Mouse (Mus musculus) lung, embryonic 14.5 days (tissue): Measurements from ENCODE around the gene Ccdc15. TPM values are rescaled to one million over a fixed set of nuclear protein-coding genes. Genes with fewer than 3 reads are reported as not detected.

Source experiments
- ATAC-seq: fragments of 200-750 bp; cut with Nextera tagmentation; 2 replicates; pipeline ENCODE4 v1.8.0; 2017; ENCODE audit warnings: mild to moderate bottlenecking, moderate TSS enrichment, moderate library complexity; ENCODE audit not compliant: insufficient read depth
- DNase-seq: peaks from one replicate; pipeline ENCODE4 v3.0.0-alpha.2; 2015
- H3K27ac ChIP-seq: fragments of 300-500 bp; sonication (generic); 2 replicates; pipeline ENCODE4 v1.5.1; 2014; ENCODE audit warnings: low read depth, mild to moderate bottlenecking, moderate library complexity
- H3K27me3 ChIP-seq: fragments of 300-500 bp; sonication (generic); 2 replicates; pipeline ENCODE4 v1.6.1; 2014; ENCODE audit warnings: low read length, control low read depth; ENCODE audit not compliant: insufficient read depth
- H3K36me3 ChIP-seq: fragments of 300-500 bp; sonication (generic); 2 replicates; pipeline ENCODE4 v1.6.1; 2014; ENCODE audit warnings: control low read depth; ENCODE audit not compliant: insufficient read depth
- H3K4me1 ChIP-seq: fragments of 300-500 bp; sonication (generic); 2 replicates; pipeline ENCODE4 v1.6.1; 2014; ENCODE audit warnings: antibody characterized with exemption, control low read depth; ENCODE audit not compliant: insufficient read depth
- H3K4me2 ChIP-seq: fragments of 300-500 bp; sonication (generic); 2 replicates; pipeline ENCODE4 v1.6.1; 2014; ENCODE audit warnings: mild to moderate bottlenecking
- H3K4me3 ChIP-seq: fragments of 300-500 bp; sonication (generic); 2 replicates; pipeline ENCODE4 v1.5.1; 2014; ENCODE audit warnings: low read depth, low read length
- H3K9ac ChIP-seq: fragments of 300-500 bp; sonication (generic); 2 replicates; pipeline ENCODE4 v1.6.1; 2014
- H3K9me3 ChIP-seq: fragments of 300-500 bp; sonication (generic); 2 replicates; pipeline ENCODE4 v1.6.1; 2016; ENCODE audit warnings: low read depth, low read length, control low read depth
- CTCF ChIP-seq: IDR thresholded peaks from 2 replicates; pipeline ENCODE4 v1.5.1; 2016; ENCODE audit warnings: antibody characterized with exemption, low read depth
- WGBS: fragments of 180-500 bp; shearing (Covaris S2); extraction: QIAGEN DNeasy Blood & Tissue Kit; methylation state at CpG from one replicate; pipeline ENCODE4 v1.1.7; 2014; 5-methylcytosine and 5-hydroxymethylcytosine counted together
- polyA plus RNA-seq: library from polyadenylated mRNA; unstranded; fragments of >200 nt; fragmentation: Nextera tagmentation; extraction: Ambion mirVana; gene quantifications from 2 replicates; pipeline ENCODE4 v1.2.1, GENCODE M21; 2014

Ccdc15 gene
- polyA plus RNA-seq, 1 experiment from 2014 or later: 7.9 TPM

DNA sequence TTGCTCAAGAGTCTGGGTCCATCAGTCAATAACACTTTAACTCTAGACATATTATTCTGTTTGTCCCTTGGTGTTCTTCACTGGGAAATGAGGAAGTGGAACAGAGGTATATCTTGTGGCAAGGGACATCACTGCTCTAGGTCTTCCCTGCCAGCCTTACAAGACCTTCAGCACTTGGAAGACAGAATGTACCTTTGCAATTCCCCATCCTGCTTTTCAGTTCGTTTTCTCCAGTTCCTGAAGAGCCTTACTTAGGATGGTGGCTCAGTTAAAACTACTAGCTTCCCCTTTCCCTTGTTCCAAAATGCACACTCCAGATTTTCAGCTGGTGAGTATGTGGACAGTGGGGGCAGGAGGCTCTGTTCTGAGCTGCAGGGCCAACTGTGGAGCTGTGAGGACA, 14.6 kb upstream of the Ccdc15 start:
- ATAC-seq: no peak
- Histone ChIP-seq H3K4me2 (no peak overlapping the region), H3K4me3 (no peak overlapping the region), H3K9me3 (no peaks in the 10 kb centered on the region), H3K27ac (no peak overlapping the region), H3K9ac (no peak overlapping the region), H3K4me1 (peaks cover 7% of the 10 kb centered on the region; the same call in 1 of the 2 replicates), H3K27me3 (no peaks in the 10 kb centered on the region), H3K36me3 (no peaks in the 10 kb centered on the region)
- no peak for DNase-seq
- WGBS: 45% methylated on average over 1 of the region's 1 CpGs
- no peak for TF ChIP-seq CTCF

DNA sequence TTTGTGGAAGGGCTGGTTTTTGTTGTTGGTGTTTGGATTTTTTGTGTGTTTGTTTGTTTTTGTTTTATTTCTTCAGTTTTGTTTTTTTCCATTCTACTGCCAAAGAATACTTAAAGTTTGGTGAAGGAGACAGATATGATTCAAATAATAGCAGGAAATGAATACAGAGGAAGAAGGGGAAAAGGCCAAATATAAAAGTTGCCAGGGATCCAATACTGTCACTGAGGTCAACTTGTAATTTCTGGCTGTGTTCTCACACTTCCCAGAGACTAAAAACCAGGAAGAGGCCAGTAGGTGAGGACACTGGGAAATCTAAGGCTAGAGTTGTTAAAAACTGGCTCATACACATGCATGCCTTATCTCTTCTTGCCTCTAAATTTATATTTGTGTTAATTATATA, 13.9 kb upstream of the Ccdc15 start:
- no peak for TF ChIP-seq CTCF
- ATAC-seq (no peak), DNase-seq (no peak)
- no peak overlapping the region for H3K27ac ChIP-seq
- H3K4me2 ChIP-seq: no peak overlapping the region
- H3K4me1 ChIP-seq: peaks cover 7% of the 10 kb centered on the region; the same call in 1 of the 2 replicates
- H3K27me3 ChIP-seq: no peaks in the 10 kb centered on the region
- no peak overlapping the region for H3K4me3 ChIP-seq
- H3K36me3 ChIP-seq: no peaks in the 10 kb centered on the region
- H3K9ac ChIP-seq: no peak overlapping the region
- H3K9me3 ChIP-seq: no peaks in the 10 kb centered on the region

DNA sequence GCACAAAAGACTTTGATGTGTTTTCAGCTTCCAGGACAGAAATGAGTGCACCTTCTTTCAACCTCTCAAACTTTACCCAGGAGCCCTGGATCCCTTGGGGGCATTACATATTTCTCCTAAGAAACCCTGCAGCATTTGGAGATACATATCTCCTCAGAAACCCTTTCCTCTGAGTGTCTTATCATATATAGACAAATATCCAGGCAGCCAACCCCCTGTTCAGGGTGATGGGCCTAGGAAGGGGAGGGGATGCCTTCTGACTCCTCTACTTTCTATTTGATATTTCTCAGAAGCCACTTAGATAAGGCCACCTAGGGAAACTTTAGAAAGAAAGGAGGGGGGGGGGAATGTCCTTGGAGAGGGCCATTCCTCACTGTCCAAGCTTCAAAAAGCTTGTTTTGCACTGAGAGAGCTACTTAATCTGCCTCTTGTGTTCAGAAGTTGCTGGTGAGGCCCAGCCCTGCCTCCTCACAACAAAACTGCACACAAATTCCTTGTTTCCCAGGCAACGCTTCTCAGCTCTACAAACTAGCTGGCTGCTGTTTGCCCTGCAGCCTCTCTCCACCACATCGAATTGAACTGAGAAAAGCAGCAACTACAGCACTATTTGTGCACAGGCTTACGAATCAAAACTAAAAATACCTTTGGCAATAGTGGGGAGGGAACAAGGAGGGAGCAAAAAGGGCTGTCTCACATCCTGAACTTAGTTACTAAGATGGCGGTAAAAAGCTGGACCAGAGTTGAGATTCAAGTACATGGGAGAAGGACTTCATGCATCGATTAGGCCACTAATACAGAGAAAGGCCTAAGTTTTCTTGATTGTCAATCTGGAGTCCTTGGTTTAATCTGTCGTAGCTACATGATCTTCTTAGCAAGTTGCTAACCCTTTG, 11.3 kb upstream of the Ccdc15 start:
- peak; percentile 84 for ATAC-seq

DNA sequence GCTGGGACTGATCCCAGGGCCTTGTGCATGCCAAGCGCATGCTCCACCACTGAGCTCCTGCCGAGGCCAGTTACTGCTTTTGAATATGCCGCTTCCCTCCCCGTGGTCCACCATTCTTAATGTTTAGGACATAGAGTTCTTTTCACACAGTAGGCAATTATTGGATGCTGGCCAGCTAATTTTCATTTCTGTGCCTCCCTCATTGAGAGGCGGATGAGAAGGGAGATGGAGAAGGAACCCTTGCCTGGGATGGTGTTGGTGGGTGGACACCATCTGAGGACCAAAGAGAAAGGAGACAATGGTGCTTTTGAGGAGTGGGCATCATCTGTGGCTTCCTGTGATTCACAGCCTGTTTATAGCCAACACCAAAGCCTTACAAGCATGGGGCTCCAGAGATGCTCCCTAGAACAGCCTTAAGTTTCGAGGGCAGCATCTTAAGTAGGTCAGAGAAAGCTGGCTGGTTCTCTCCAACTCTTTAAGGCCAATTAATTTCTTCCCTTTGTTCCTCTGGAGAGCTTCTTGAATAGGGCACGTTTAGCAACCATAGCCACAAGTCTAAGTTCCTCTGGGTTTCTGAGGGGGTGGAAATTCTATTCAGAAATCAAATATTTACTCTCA, 10.6 kb upstream of the Ccdc15 start:
- no peaks in the 10 kb centered on the region for H3K9me3 ChIP-seq
- 74% methylated on average over 7 of the region's 7 CpGs for WGBS
- no peaks in the 10 kb centered on the region for H3K27me3 ChIP-seq
- no peaks in the 10 kb centered on the region for H3K36me3 ChIP-seq
- H3K4me1 ChIP-seq: peaks cover 7% of the 10 kb centered on the region; the same call in 1 of the 2 replicates
- no peak overlapping the region for H3K4me3 ChIP-seq
- H3K4me2 ChIP-seq: no peak overlapping the region
- peak overlapping the region; percentile 48 for H3K27ac ChIP-seq
- H3K9ac ChIP-seq: no peak overlapping the region
- TF ChIP-seq CTCF: no peak
- peak; percentile 4 for DNase-seq
- peak; percentile 29; the same call in 1 of the 2 replicates for ATAC-seq

More for the DNA sequence above, 11.3 kb upstream of the Ccdc15 start:
- 0 out of 2 replicates have a peak overlapping the region, but pooled peaks have one; percentile 25 for H3K4me2 ChIP-seq
- 48% methylated on average over 6 of the region's 6 CpGs for WGBS
- no peak overlapping the region for H3K4me3 ChIP-seq
- no peaks in the 10 kb centered on the region for H3K9me3 ChIP-seq
- no peak overlapping the region for H3K9ac ChIP-seq
- no peak for TF ChIP-seq CTCF
- peaks cover 7% of the 10 kb centered on the region; the same call in 1 of the 2 replicates for H3K4me1 ChIP-seq
- H3K36me3 ChIP-seq: no peaks in the 10 kb centered on the region
- DNase-seq: peak; percentile 77
- H3K27ac ChIP-seq: peak overlapping the region; percentile 48
- no peaks in the 10 kb centered on the region for H3K27me3 ChIP-seq

DNA sequence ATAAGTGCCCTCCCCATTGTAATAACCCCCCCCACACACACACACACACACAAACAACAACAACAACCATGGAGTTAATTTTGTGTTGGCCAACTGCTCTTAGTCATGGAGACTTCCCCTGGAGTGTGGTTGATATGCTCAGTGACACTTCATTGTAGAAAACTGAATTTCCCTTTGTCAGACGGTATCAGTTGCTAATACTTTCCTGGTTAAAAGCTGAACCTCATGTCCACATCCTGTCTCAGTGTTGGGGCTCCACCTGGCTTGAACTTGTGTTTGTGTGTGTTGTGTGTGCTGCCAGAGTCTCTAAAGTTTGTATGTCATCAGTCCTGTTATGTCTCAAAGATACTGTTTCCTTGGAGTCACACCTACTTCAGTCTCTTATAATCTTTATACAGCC, 6.3 kb upstream of the Ccdc15 start:
- no peak overlapping the region for H3K9ac ChIP-seq
- no peak for DNase-seq
- no peaks in the 10 kb centered on the region for H3K27me3 ChIP-seq
- ATAC-seq: no peak
- H3K9me3 ChIP-seq: no peaks in the 10 kb centered on the region
- no peaks in the 10 kb centered on the region for H3K4me1 ChIP-seq
- H3K4me2 ChIP-seq: no peak overlapping the region
- 57% methylated on average over 1 of the region's 1 CpGs for WGBS
- H3K27ac ChIP-seq: no peak overlapping the region
- no peaks in the 10 kb centered on the region for H3K36me3 ChIP-seq
- TF ChIP-seq CTCF: no peak
- H3K4me3 ChIP-seq: no peak overlapping the region

DNA sequence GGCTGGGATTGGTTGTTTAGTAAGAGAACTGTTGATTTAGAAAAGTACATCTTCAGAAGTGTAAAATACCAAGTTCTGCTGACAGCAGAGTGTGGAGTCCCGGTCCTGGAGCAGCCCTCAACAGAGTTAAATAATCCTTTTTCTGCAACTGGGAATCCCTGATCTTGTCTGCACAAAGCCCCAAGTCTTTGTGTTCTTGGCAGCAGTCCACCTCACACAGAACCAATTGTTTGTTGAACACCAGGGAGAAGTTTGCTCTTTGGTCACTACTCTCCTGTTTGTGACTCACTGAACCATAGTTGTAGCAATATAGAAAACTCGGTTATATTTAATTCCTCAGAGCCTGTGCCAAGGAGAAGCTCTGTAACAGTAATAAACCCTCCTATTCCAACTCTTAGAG, 3.0 kb upstream of the Ccdc15 start:
- Histone ChIP-seq H3K9me3 (no peaks in the 10 kb centered on the region), H3K27ac (no peak overlapping the region), H3K27me3 (no peaks in the 10 kb centered on the region), H3K4me3 (no peak overlapping the region), H3K4me2 (no peak overlapping the region), H3K36me3 (no peaks in the 10 kb centered on the region), H3K4me1 (no peaks in the 10 kb centered on the region), H3K9ac (no peak overlapping the region)
- 44% methylated on average over 2 of the region's 2 CpGs for WGBS
- ATAC-seq (no peak), DNase-seq (peak; percentile 7)
- TF ChIP-seq CTCF: no peak

DNA sequence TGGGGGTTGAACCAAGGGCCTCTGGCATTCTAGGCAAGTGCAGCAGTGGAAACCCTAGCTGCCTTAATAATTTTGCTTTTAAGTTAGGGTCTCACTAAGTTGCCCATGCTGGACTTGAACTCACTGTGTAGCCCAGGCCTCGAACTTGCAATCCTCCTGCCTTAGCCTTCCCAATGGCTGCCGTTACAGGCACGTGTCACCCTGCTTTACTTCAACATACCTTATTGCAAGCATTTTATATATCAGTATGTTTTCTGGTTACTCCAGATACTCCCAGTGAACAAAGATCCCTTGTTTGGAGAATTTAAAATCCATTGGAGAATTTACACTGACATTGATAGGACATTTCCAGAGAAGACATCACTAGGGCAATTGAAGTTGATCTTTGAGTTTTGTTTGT, 818 bp upstream of the Ccdc15 start:
- H3K4me3 ChIP-seq: peak overlapping the region; percentile 56
- DNase-seq (no peak), ATAC-seq (no peak)
- no peak overlapping the region for H3K9ac ChIP-seq
- H3K27me3 ChIP-seq: no peaks in the 10 kb centered on the region
- H3K4me1 ChIP-seq: no peaks in the 10 kb centered on the region
- TF ChIP-seq CTCF: no peak
- 92% methylated on average over 3 of the region's 3 CpGs for WGBS
- H3K9me3 ChIP-seq: no peaks in the 10 kb centered on the region
- no peak overlapping the region for H3K27ac ChIP-seq
- no peaks in the 10 kb centered on the region for H3K36me3 ChIP-seq
- H3K4me2 ChIP-seq: peak overlapping the region; percentile 81
